Mouse (Mus musculus): ENCODE data around the gene Lrrk2.
"Not testable (repeated sequence)": the region's sequence is repeated elsewhere in the genome, so short reads cannot be mapped to it uniquely, and the experiment has no call there.

Gene Lrrk2

GRCm38 (mm10) chr15:91806463-91806862, 133.5 kb downstream of the Lrrk2 start:
- DNase-seq (ENCODE audit: low spot score in 2 of 2), result no peak

DNA sequence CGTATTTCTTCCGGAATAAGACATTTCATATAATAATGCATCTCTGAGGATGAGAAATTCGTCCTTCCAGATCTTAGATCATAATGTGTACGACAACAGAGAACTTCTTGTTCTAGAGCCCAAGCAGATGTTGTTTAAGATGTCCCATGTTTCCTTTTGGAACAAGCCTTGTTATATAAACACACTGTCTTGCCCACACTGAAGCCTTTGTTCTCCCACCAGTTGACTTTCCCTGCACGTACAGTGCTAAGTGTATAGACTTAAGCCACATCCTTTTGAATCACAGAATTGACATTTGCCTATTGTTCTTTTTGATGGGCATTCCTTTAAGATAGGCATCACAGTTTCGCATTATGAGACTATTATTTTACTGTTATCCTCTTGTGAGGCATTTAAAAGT, 162.3 kb downstream of the Lrrk2 start:
- no peak for DNase-seq (ENCODE audit: low spot score in 2 of 2)

DNA sequence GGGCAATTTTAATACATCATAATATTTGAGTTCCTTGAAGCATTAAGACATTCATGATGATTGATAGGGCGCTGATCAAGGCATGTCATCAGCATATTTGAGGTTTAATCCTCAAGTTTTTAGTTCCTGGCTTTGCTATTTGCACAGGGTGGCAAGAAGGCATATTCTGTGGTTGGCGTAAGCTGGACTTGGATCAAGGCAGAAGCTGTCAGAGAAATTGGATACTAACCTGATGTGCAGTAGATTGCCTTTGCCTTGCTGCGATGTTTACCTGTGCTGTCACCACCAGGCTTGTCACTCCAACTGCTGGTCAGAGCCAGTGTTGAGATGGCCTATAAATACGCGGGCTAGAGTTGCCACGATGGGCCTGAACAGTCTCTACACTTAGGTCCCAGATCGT, 165.0 kb downstream of the Lrrk2 start, which contains the start of gene Smgc:
Gene Smgc (plus strand): TSS at position 301 of the 400 bp plus-strand sequence.
- no peak for DNase-seq (ENCODE audit: low spot score in 2 of 2)

GRCm38 (mm10) chr15:91864130-91864529, 191.2 kb downstream of the Lrrk2 start:
- DNase-seq (ENCODE audit: low spot score in 2 of 2), result not testable (repeated sequence)

Measured in spleen, postnatal 10 days (tissue).